Mouse (Mus musculus): ENCODE data around the gene Trak1. TPM values are rescaled to one million over a fixed set of nuclear protein-coding genes. Genes with fewer than 3 reads are reported as not detected.

The Trak1 gene
- total RNA-seq, 2 experiments from 2014 or later, result 230 to 235 TPM

Other genes with a start within 250 kb of the Trak1 start
- 1 to 10 TPM; 8.2 to 9.4 TPM for gene Ulk4, start 20.3 kb upstream of the Trak1 start, total RNA-seq (2021)
- 100 to 1,000 TPM; 541 to 561 TPM for gene Cck, start 198.2 kb downstream of the Trak1 start, total RNA-seq (2021)